Mouse (Mus musculus) thymus, adult 2 months (tissue): ENCODE measurements around the gene Tradd.

ENCODE experiments used
- CTCF ChIP-seq: fragments of 200-500 bp; IDR thresholded peaks from 2 replicates; pipeline ENCODE4 v1.5.1; 2012; ENCODE audit warnings: mild to moderate bottlenecking, control low read depth, low read length, moderate library complexity, borderline replicate concordance; ENCODE audit not compliant: control insufficient read depth, poor library complexity, insufficient read depth; ENCODE audit errors: extremely low read depth
- POLR2A ChIP-seq: fragments of 200-500 bp; IDR thresholded peaks from 2 replicates; pipeline ENCODE4 v1.6.1; 2012; ENCODE audit warnings: mild to moderate bottlenecking, low read length, control low read depth, moderate library complexity; ENCODE audit not compliant: control insufficient read depth, poor library complexity, insufficient read depth; ENCODE audit errors: extremely low read depth

GRCm38 (mm10) chr8:105259721-105260320 lies 4.6 kb downstream of the Tradd start:
- TF ChIP-seq POLR2A = no peak
- TF ChIP-seq CTCF = peak; percentile 100
